Mouse (Mus musculus): ENCODE data around the gene Ppp1r12b. TPM values are rescaled to one million over a fixed set of nuclear protein-coding genes. Genes with fewer than 3 reads are reported as not detected.
A peak's percentile ranks its signal among the peaks of the same experiment; 100 is the strongest.

The Ppp1r12b gene
- polyA plus RNA-seq, 1 experiment from 2014 or later, result 5.4 TPM

DNA sequence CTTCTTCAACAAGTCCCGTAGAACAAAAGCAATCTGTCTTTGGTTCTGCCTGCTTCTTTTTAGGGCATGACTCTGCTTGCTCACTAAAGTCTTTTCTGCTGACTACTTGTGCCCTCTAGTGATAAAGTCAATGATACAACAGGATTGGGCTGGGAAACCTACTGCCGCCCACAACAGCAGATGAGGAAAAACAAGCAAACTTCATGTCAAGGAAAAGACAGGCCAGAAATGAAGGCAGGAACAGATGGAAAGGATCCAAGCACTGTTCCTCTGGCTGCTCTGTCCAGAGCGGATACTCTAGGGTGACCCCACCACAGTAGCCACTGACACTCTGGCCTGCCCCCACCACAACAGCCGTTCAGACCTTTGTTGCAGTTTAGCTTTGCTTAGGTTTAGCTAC is 126.1 kb downstream of the Ppp1r12b start:
- H3K9ac ChIP-seq (replicated peaks; ENCODE audit: low read depth), result no peak overlapping the region
- no peaks in the 10 kb centered on the region for H3K4me1 ChIP-seq (ENCODE audit: insufficient read depth, low read depth, low read length)
- no peaks in the 10 kb centered on the region for H3K9me3 ChIP-seq (ENCODE audit: low read length)
- H3K4me2 ChIP-seq (replicated peaks; ENCODE audit: low read depth, low read length), result no peak overlapping the region
- DNase-seq (ENCODE audit: low spot score) (peak; percentile 91), ATAC-seq (peak; percentile 84)
- H3K36me3 ChIP-seq (ENCODE audit: insufficient read depth, low read length), result no peaks in the 10 kb centered on the region
- no peak overlapping the region for H3K27ac ChIP-seq (ENCODE audit: low read length)
- TF ChIP-seq EP300 (IDR thresholded peaks at IDR 0.05) (0 out of 2 replicates have a peak, but pooled peaks have one; percentile 30), CTCF (IDR thresholded peaks at IDR 0.05) (peak; percentile 83)
- no peaks in the 10 kb centered on the region for H3K27me3 ChIP-seq (replicated peaks; ENCODE audit: insufficient read depth, low read length)
- no peak overlapping the region for H3K4me3 ChIP-seq (ENCODE audit: low read depth, low read length)
- WGBS, result 48% methylated on average over 4 of the region's 4 CpGs

DNA sequence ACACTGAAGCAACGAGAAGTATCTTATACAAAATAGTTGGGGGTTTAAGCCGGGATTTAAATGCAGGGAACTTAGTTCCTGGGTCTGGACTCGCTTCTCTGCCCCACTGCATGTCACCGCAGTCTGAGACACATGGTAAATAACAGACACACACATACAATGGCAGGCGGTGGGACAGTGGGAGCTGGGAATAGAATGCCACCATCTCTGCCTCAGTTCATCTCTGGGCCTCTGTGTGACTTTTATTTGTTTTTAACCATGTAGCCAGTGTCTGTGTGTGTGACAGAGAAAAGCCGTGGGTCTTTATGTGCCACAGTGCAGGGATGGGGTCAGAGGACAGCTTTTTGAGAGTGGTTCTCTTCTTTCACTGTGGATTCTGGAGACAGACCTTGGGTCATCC is 130.8 kb downstream of the Ppp1r12b start:
- TF ChIP-seq EP300 (IDR thresholded peaks at IDR 0.05), result no peak
- no peak for TF ChIP-seq CTCF (IDR thresholded peaks at IDR 0.05)
- ATAC-seq (no peak), DNase-seq (ENCODE audit: low spot score) (no peak)
- no peak overlapping the region for H3K4me3 ChIP-seq (ENCODE audit: low read depth, low read length)
- H3K4me1 ChIP-seq (ENCODE audit: insufficient read depth, low read depth, low read length), result 0 out of 2 replicates have a peak, but pooled peaks cover 5% of the 10 kb centered on the region
- H3K36me3 ChIP-seq (ENCODE audit: insufficient read depth, low read length), result no peaks in the 10 kb centered on the region
- no peak overlapping the region for H3K9ac ChIP-seq (replicated peaks; ENCODE audit: low read depth)
- 62% methylated on average over 6 of the region's 6 CpGs for WGBS
- no peaks in the 10 kb centered on the region for H3K27me3 ChIP-seq (replicated peaks; ENCODE audit: insufficient read depth, low read length)
- H3K27ac ChIP-seq (ENCODE audit: low read length), result no peak overlapping the region
- no peaks in the 10 kb centered on the region for H3K9me3 ChIP-seq (ENCODE audit: low read length)
- H3K4me2 ChIP-seq (replicated peaks; ENCODE audit: low read depth, low read length), result no peak overlapping the region

DNA sequence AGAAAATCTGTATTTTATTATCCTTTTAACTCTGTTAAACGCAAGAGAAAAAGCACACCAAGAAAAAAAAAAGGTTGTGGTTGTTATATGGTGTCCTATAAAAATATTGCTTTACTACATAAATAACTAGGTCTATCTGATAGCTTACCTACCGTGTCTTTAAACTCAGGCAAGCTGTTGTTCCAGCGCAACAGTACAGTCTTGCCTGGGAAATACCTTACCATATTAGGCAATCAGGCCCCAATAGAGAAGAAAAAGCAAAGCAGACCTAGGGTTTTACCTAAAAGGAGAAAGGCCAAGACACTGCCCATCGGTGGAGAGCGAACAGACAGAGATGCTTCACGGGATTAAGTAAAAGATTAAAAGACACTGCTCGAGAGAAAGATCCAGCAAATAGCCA is 131.9 kb downstream of the Ppp1r12b start:
- Histone ChIP-seq H3K27ac (ENCODE audit: low read length) (no peak overlapping the region), H3K36me3 (ENCODE audit: insufficient read depth, low read length) (no peaks in the 10 kb centered on the region)

DNA sequence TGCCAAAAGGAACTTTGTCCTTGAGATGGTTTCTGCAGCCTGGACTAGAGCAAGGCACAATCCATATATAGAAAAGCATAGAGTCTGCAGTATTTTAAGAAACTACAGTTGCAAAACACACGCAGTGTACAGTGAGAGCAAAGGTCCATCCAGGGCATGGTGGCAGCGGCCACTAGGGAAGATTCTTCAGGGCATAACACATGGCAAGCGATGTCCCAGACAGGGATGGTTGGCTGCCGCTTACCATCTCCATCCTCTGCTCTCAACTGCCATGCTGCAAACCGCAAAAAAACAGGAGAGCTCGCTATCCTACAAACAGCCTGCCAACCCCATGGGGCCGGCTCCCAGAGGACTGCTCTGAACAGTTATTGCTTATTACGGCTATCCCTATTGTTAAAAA is 132.4 kb downstream of the Ppp1r12b start:
- H3K4me2 ChIP-seq (replicated peaks; ENCODE audit: low read depth, low read length), result no peak overlapping the region
- DNase-seq (ENCODE audit: low spot score), result no peak
- TF ChIP-seq EP300 (IDR thresholded peaks at IDR 0.05) (no peak), CTCF (IDR thresholded peaks at IDR 0.05) (no peak)
- no peaks in the 10 kb centered on the region for H3K9me3 ChIP-seq (ENCODE audit: low read length)
- no peaks in the 10 kb centered on the region for H3K27me3 ChIP-seq (replicated peaks; ENCODE audit: insufficient read depth, low read length)
- H3K4me1 ChIP-seq (ENCODE audit: insufficient read depth, low read depth, low read length), result 0 out of 2 replicates have a peak, but pooled peaks cover 5% of the 10 kb centered on the region
- no peak overlapping the region for H3K4me3 ChIP-seq (ENCODE audit: low read depth, low read length)
- no peak overlapping the region for H3K9ac ChIP-seq (replicated peaks; ENCODE audit: low read depth)
- 63% methylated on average over 8 of the region's 8 CpGs for WGBS
- ATAC-seq, result peak; percentile 47
- H3K27ac ChIP-seq (ENCODE audit: low read length), result no peak overlapping the region
- no peaks in the 10 kb centered on the region for H3K36me3 ChIP-seq (ENCODE audit: insufficient read depth, low read length)

More for the DNA sequence above, 131.9 kb downstream of the Ppp1r12b start:
- H3K4me2 ChIP-seq (replicated peaks; ENCODE audit: low read depth, low read length), result no peak overlapping the region
- no peaks in the 10 kb centered on the region for H3K27me3 ChIP-seq (replicated peaks; ENCODE audit: insufficient read depth, low read length)
- H3K9ac ChIP-seq (replicated peaks; ENCODE audit: low read depth), result no peak overlapping the region
- 53% methylated on average over 7 of the region's 7 CpGs for WGBS
- H3K4me1 ChIP-seq (ENCODE audit: insufficient read depth, low read depth, low read length), result 0 out of 2 replicates have a peak, but pooled peaks cover 5% of the 10 kb centered on the region
- DNase-seq (ENCODE audit: low spot score), result no peak
- H3K9me3 ChIP-seq (ENCODE audit: low read length), result no peaks in the 10 kb centered on the region
- TF ChIP-seq EP300 (IDR thresholded peaks at IDR 0.05) (no peak), CTCF (IDR thresholded peaks at IDR 0.05) (no peak)
- no peak overlapping the region for H3K4me3 ChIP-seq (ENCODE audit: low read depth, low read length)
- no peak for ATAC-seq

DNA sequence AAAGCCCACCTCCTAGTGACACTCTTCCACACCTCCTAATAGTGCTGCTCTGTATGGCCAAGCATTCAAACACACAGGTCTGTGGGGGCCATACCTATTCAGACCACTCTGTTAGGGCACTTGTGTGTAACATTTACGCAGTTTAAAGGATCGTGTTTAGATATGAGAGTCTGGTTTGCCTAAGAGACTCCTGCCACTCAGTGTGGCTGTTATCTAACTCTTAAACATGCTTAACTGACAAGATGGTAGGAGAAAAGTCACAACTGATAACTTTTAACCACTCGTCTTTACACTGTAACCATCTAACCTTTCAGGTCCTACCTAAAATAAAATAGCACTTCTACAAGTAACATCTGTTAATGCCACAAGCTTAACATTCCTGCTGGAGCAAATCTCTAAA is 134.9 kb downstream of the Ppp1r12b start:
- H3K27me3 ChIP-seq (replicated peaks; ENCODE audit: insufficient read depth, low read length), result no peaks in the 10 kb centered on the region
- H3K4me1 ChIP-seq (ENCODE audit: insufficient read depth, low read depth, low read length), result 0 out of 2 replicates have a peak, but pooled peaks cover 5% of the 10 kb centered on the region
- no peak overlapping the region for H3K4me2 ChIP-seq (replicated peaks; ENCODE audit: low read depth, low read length)
- ATAC-seq (no peak), DNase-seq (ENCODE audit: low spot score) (no peak)
- no peak overlapping the region for H3K27ac ChIP-seq (ENCODE audit: low read length)
- H3K9ac ChIP-seq (replicated peaks; ENCODE audit: low read depth), result no peak overlapping the region
- TF ChIP-seq CTCF (IDR thresholded peaks at IDR 0.05) (no peak), EP300 (IDR thresholded peaks at IDR 0.05) (no peak)
- H3K4me3 ChIP-seq (ENCODE audit: low read depth, low read length), result no peak overlapping the region
- no peaks in the 10 kb centered on the region for H3K36me3 ChIP-seq (ENCODE audit: insufficient read depth, low read length)
- no peaks in the 10 kb centered on the region for H3K9me3 ChIP-seq (ENCODE audit: low read length)
- 51% methylated on average over 3 of the region's 3 CpGs for WGBS

DNA sequence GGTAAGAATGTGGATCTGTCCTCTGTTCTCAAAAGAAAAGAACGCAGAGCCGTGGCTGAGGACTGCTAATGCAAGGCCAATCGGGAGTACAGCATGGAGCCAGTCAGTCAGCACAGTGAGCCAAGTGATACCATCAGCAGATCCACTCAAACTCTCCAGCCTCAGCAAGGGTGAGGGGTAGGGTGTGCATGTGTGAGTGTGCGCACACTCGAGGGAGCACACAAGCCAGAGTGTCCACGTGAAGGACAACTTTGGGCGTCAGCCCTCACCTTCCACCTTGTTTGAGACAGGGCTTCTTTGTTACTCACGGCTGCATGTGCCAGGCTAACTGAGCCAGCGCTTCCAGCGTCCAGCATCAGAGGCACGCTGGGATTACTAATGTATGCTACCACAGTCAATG is 136.5 kb downstream of the Ppp1r12b start:
- no peak overlapping the region for H3K9ac ChIP-seq (replicated peaks; ENCODE audit: low read depth)
- H3K9me3 ChIP-seq (ENCODE audit: low read length), result no peaks in the 10 kb centered on the region
- H3K27me3 ChIP-seq (replicated peaks; ENCODE audit: insufficient read depth, low read length), result no peaks in the 10 kb centered on the region
- no peaks in the 10 kb centered on the region for H3K36me3 ChIP-seq (ENCODE audit: insufficient read depth, low read length)
- no peak overlapping the region for H3K4me3 ChIP-seq (ENCODE audit: low read depth, low read length)
- WGBS, result 93% methylated on average over 11 of the region's 11 CpGs
- no peak overlapping the region for H3K27ac ChIP-seq (ENCODE audit: low read length)
- 0 out of 2 replicates have a peak, but pooled peaks cover 5% of the 10 kb centered on the region for H3K4me1 ChIP-seq (ENCODE audit: insufficient read depth, low read depth, low read length)
- H3K4me2 ChIP-seq (replicated peaks; ENCODE audit: low read depth, low read length), result no peak overlapping the region
- TF ChIP-seq EP300 (IDR thresholded peaks at IDR 0.05), result no peak
- no peak for TF ChIP-seq CTCF (IDR thresholded peaks at IDR 0.05)
- DNase-seq (ENCODE audit: low spot score) (no peak), ATAC-seq (no peak)

DNA sequence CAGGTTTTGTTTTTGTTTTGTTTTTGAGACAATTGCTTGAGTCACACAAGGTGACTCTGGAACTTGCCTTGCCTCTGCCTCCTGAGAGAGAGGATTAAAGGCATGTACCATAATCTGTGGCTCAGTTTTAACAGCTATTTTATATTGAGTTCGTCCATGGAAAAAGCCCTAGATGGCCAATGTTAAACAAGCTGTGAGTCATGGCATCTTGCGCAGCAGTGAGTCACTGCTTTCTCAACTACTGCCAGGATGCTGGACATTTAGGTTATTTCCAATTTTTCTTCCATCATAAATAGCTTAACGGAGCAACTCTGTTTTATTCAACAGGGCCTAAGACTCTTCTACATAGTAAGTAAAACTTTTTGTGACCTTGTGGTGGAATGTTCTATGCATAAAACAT is 137.0 kb downstream of the Ppp1r12b start:
- Histone ChIP-seq H3K27ac (ENCODE audit: low read length) (no peak overlapping the region), H3K4me3 (ENCODE audit: low read depth, low read length) (no peak overlapping the region), H3K9ac (replicated peaks; ENCODE audit: low read depth) (no peak overlapping the region), H3K4me1 (ENCODE audit: insufficient read depth, low read depth, low read length) (0 out of 2 replicates have a peak, but pooled peaks cover 5% of the 10 kb centered on the region), H3K27me3 (replicated peaks; ENCODE audit: insufficient read depth, low read length) (no peaks in the 10 kb centered on the region), H3K9me3 (ENCODE audit: low read length) (no peaks in the 10 kb centered on the region), H3K4me2 (replicated peaks; ENCODE audit: low read depth, low read length) (no peak overlapping the region), H3K36me3 (ENCODE audit: insufficient read depth, low read length) (no peaks in the 10 kb centered on the region)
- DNase-seq (ENCODE audit: low spot score), result peak; percentile 66
- no peak for TF ChIP-seq CTCF (IDR thresholded peaks at IDR 0.05)
- no peak for TF ChIP-seq EP300 (IDR thresholded peaks at IDR 0.05)
- no peak for ATAC-seq
- WGBS, result 80% methylated on average over 3 of the region's 3 CpGs
